Mouse (Mus musculus) embryonic facial prominence, embryonic 12.5 days (tissue): ENCODE results near the gene Wwc1. TPM values are rescaled to one million over a fixed set of nuclear protein-coding genes. Genes with fewer than 3 reads are reported as not detected.
"Not testable (repeated sequence)": the region's sequence is repeated elsewhere in the genome, so short reads cannot be mapped to it uniquely, and the experiment has no call there.

ENCODE experiments used
- ATAC-seq: fragments of 200-750 bp; cut with Nextera tagmentation; 2 replicates; pipeline ENCODE4 v1.8.0; 2017; ENCODE audit not compliant: insufficient number of reproducible peaks, insufficient read depth, low FRiP score, low TSS enrichment
- H3K27ac ChIP-seq: fragments of 300-500 bp; sonication (generic); 2 replicates; pipeline ENCODE4 v1.5.1; 2016; ENCODE audit warnings: mild to moderate bottlenecking
- H3K27me3 ChIP-seq: fragments of 300-500 bp; sonication (generic); 2 replicates; pipeline ENCODE4 v1.6.1; 2016; ENCODE audit warnings: mild to moderate bottlenecking, moderate library complexity
- H3K36me3 ChIP-seq: fragments of 300-500 bp; sonication (generic); 2 replicates; pipeline ENCODE4 v1.6.1; 2016; ENCODE audit warnings: mild to moderate bottlenecking
- H3K4me1 ChIP-seq: fragments of 300-500 bp; sonication (generic); 2 replicates; pipeline ENCODE4 v1.6.1; 2016
- H3K4me2 ChIP-seq: fragments of 300-500 bp; sonication (generic); replicated peaks from 2 replicates; pipeline ENCODE4 v1.6.1; 2016; ENCODE audit warnings: mild to moderate bottlenecking, moderate library complexity
- H3K4me3 ChIP-seq: fragments of 300-500 bp; sonication (generic); 2 replicates; pipeline ENCODE4 v1.5.1; 2016; ENCODE audit warnings: mild to moderate bottlenecking
- H3K9ac ChIP-seq: fragments of 300-500 bp; sonication (generic); 2 replicates; pipeline ENCODE4 v1.6.1; 2016; ENCODE audit warnings: mild to moderate bottlenecking, moderate library complexity
- H3K9me3 ChIP-seq: fragments of 300-500 bp; sonication (generic); 2 replicates; pipeline ENCODE4 v1.6.1; 2016; ENCODE audit warnings: mild to moderate bottlenecking, moderate library complexity
- WGBS: fragments of 180-500 bp; shearing (Covaris S2); methylation state at CpG from one replicate; pipeline ENCODE4 v1.1.7; 2016; 5-methylcytosine and 5-hydroxymethylcytosine counted together
- polyA plus RNA-seq: library from polyadenylated mRNA; unstranded; fragments of >200 nt; fragmentation: Nextera tagmentation; extraction: Ambion mirVana; gene quantifications from 2 replicates; pipeline ENCODE4 v1.2.1, GENCODE M21; 2016

Gene Wwc1
- polyA plus RNA-seq, 1 experiment from 2014 or later = 5.7 TPM

DNA sequence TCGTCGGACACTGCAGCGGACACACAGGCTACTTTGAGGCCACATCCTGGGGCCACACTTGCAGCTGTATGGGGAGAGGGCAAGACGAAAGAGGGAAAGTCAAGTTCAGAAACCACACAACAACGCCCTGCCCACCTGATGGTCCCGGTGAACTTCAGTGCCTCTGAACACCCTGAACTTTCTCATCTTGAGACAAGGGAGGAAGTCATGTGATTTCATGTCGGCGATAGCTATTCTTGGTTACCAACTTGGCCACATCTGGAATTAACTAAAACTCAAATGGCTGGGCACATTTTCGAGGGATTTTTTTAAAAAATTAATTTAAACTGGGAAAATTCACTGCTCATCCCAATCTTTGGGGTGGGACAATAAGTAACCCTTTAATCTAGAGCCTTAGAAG is 109.4 kb downstream of the Wwc1 start:
- Histone ChIP-seq H3K4me1 (peaks cover 16% of the 10 kb centered on the region), H3K36me3 (0 out of 2 replicates have a peak, but pooled peaks cover 4% of the 10 kb centered on the region), H3K27ac (no peak overlapping the region), H3K4me3 (no peak overlapping the region), H3K4me2 (no peak overlapping the region), H3K9ac (no peak overlapping the region), H3K9me3 (no peaks in the 10 kb centered on the region), H3K27me3 (peaks cover 6% of the 10 kb centered on the region; the same call in 1 of the 2 replicates)
- no peak for ATAC-seq
- WGBS = 56% methylated on average over 9 of the region's 9 CpGs

DNA sequence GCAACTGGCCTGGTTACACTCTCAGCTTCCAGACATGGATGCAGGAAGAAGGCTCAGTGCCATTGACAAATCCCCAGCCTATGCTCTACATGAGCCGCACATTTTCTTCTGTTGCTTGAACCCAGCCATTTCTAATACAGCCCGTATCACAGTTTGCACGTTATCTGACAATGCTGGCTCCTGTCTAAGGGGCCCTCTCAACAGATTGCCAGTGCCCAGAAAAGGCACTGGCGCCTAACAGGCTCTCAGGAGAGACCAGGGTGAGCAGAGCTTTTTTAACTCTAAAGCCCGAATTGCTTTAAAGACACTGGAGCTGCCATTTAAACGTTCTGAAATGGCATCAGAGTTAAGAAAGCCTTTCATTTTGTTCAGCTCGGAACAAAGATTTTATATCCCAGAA is 114.2 kb downstream of the Wwc1 start:
- Histone ChIP-seq H3K4me3 (no peak overlapping the region), H3K9me3 (no peaks in the 10 kb centered on the region), H3K9ac (no peak overlapping the region), H3K4me2 (no peak overlapping the region), H3K27ac (peak overlapping the region; percentile 79), H3K36me3 (0 out of 2 replicates have a peak, but pooled peaks cover 4% of the 10 kb centered on the region), H3K27me3 (no peaks in the 10 kb centered on the region), H3K4me1 (peaks cover 25% of the 10 kb centered on the region)
- 77% methylated on average over 7 of the region's 7 CpGs for WGBS
- no peak for ATAC-seq

DNA sequence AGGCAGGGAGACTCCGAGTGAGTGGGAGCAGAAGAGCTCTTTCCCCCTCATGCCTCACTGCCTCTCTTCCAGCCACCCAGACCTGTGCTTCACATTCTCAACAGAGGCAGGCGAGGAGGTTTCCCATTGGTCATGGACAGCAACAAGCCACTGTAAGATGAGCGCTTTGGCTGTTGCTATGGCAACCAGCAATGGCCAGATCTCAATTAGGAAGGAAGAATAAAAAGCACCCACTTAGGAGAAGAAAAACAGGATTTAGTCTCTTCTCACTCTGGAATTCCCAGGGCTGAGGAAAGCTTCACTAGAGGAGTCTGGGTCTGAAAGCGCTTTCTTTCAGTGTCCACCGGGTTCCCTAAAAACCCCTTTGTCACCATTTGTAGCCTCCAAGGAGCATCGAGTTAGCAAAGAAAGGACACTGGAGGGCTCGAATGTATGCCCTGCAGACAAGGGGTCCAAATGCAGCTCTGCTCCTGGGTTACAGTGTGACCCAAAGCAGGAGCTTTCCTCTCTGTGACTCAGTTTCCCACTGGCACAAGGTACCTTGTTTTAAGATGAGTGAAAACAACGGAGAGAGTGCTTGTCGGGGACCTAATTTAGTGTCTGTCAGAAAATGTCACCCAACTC is 115.2 kb downstream of the Wwc1 start:
- 24% methylated on average over 9 of the region's 9 CpGs for WGBS
- peak overlapping the region; percentile 31 for H3K4me2 ChIP-seq
- H3K4me3 ChIP-seq = no peak overlapping the region
- 0 out of 2 replicates have a peak, but pooled peaks cover 2% of the 10 kb centered on the region for H3K36me3 ChIP-seq
- H3K27ac ChIP-seq = peak overlapping the region; percentile 79
- no peaks in the 10 kb centered on the region for H3K27me3 ChIP-seq
- ATAC-seq = peak; percentile 92
- H3K9ac ChIP-seq = no peak overlapping the region
- peaks cover 23% of the 10 kb centered on the region for H3K4me1 ChIP-seq
- H3K9me3 ChIP-seq = no peaks in the 10 kb centered on the region

DNA sequence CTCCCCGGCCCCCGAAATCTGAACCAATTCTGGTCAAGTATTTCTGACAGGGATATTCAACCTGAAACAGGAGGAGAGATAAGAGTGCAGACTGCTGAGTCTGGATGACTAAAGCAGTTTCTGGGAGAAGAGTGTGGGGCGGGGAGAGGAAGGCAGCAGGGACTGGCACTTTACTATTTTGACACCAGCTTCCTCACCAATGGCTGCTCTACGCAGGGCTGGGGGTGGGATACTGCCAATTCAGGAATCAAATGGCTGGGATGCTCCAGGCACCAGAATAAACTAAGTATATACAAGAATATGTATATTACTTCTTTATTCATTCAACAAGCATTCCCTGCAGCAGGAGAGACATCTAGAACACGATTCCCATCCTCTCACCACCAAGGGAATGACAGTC is 116.7 kb downstream of the Wwc1 start:
- 87% methylated on average over 5 of the region's 5 CpGs for WGBS
- Histone ChIP-seq H3K4me2 (no peak overlapping the region), H3K9me3 (no peaks in the 10 kb centered on the region), H3K4me1 (peaks cover 23% of the 10 kb centered on the region), H3K27ac (no peak overlapping the region), H3K27me3 (no peaks in the 10 kb centered on the region), H3K36me3 (no peaks in the 10 kb centered on the region), H3K9ac (no peak overlapping the region), H3K4me3 (no peak overlapping the region)
- ATAC-seq = no peak

DNA sequence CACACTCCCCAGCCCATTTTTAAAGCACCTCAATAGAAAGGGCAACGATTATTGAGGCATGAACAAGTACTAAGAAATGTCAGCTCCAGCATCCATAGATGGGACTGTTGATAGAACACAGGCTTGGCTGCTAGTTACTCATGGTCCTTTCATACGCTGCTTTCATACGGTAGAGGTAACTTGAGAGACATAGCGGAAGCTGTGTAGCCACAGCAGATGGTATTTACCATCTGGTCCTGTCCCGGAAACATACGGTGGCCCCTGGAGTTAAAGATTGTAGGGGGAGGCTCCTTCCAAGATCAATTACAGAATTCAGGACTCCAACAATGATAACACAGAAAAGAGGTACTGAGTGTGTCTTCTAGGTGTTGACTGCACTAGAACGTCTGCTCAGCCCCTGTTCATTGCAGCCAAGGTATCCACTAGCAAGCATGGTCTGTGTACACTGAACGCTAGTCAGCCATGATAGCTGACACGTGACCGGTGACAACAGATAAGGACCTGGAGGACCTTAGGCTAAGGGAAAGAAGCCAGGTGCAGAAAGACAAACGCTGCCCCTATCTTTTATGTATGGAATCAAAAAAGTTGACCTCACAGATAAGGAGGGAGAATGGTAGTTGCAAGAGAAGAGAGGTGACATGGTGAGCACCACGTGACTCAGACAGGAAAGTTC is 122.8 kb downstream of the Wwc1 start:
- WGBS = 76% methylated on average over 12 of the region's 12 CpGs
- Histone ChIP-seq H3K4me3 (no peak overlapping the region), H3K9ac (no peak overlapping the region), H3K4me1 (0 out of 2 replicates have a peak, but pooled peaks cover 3% of the 10 kb centered on the region), H3K27ac (no peak overlapping the region), H3K4me2 (no peak overlapping the region), H3K27me3 (no peaks in the 10 kb centered on the region), H3K9me3 (no peaks in the 10 kb centered on the region), H3K36me3 (no peaks in the 10 kb centered on the region)
- no peak for ATAC-seq

DNA sequence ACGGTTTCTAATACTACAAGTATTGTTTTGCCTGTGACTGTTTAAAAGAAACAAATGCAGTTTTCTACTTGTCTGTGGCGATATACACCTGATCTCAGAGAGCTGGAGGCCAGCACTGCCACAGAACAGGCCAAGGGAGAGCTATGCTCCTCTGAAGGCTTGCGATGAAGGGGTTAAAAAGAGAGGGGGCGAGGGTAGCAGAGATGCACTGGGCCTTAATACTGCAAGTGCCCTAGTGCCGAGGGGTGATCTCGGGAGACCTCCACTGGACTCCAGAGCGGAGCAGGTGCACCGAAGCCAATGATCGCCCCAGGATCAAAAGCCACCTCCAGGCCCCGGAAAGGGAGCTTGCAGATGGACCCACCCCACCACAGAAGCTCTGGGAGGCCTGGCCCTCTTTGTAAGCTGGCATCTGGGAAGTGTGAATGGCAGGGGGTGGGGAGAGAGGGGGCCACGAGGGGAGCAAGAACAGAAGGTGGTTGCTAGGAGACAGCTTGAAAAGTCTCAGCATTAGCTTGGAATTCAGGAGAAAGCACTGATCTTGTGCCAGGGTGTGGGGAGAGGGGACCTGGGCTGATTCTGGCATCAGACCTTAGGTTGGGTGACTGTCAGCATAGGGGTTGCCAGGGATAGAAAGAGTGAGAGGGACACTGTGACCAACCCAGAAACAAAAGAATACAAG is 123.8 kb downstream of the Wwc1 start:
- Histone ChIP-seq H3K4me1 (0 out of 2 replicates have a peak, but pooled peaks cover 3% of the 10 kb centered on the region), H3K9me3 (no peaks in the 10 kb centered on the region), H3K9ac (no peak overlapping the region), H3K4me2 (no peak overlapping the region), H3K27ac (no peak overlapping the region), H3K36me3 (no peaks in the 10 kb centered on the region), H3K27me3 (no peaks in the 10 kb centered on the region), H3K4me3 (no peak overlapping the region)
- WGBS = 64% methylated on average over 11 of the region's 11 CpGs
- no peak for ATAC-seq

DNA sequence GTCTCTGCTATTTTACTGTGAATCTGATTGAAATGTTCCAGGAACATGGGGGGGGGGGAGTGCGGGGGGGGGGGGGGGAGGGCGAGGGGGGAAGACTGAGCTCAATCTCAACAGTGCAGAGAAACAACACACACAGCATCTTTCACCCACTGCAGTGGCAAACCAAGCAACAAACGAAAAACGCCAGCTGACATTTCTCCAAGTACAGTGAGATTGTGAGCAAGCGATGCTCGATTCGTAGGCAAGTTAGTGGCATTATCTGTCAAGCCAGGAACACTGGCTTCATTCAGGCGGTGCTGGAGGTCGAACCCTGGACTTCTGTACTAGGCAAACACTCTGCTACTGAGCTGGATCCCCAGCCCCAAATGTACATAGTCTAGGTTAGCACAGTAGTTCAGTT is 124.8 kb downstream of the Wwc1 start:
- no peak overlapping the region for H3K27ac ChIP-seq
- 0 out of 2 replicates have a peak, but pooled peaks cover 3% of the 10 kb centered on the region for H3K4me1 ChIP-seq
- WGBS = 87% methylated on average over 7 of the region's 9 CpGs
- H3K27me3 ChIP-seq = no peaks in the 10 kb centered on the region
- no peak overlapping the region for H3K9ac ChIP-seq
- H3K4me3 ChIP-seq = no peak overlapping the region
- no peaks in the 10 kb centered on the region for H3K9me3 ChIP-seq
- ATAC-seq = no peak
- H3K4me2 ChIP-seq = no peak overlapping the region
- no peaks in the 10 kb centered on the region for H3K36me3 ChIP-seq

DNA sequence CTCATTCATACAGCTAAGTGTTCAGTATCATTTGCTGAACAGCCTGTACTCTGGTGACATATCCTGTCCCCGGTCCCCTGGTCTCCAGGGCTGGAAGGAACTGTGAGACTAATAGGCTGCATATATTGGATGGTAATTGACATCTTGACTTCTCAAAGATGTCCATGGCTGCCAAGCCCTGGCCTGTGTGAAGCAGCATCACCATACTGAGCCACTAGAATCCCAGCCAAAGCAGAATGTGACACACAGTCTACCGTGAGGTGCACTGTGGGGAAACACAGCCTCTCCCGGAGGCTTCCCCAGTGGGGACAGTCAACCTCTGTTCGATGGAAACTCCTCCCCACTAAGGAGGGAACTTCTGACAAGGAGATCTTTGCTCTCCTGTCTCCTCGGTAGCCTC is 125.4 kb downstream of the Wwc1 start:
- WGBS = 86% methylated on average over 5 of the region's 5 CpGs
- Histone ChIP-seq H3K36me3 (no peaks in the 10 kb centered on the region), H3K27me3 (no peaks in the 10 kb centered on the region), H3K4me2 (no peak overlapping the region), H3K9ac (no peak overlapping the region), H3K4me1 (0 out of 2 replicates have a peak, but pooled peaks cover 3% of the 10 kb centered on the region), H3K9me3 (no peaks in the 10 kb centered on the region), H3K27ac (no peak overlapping the region), H3K4me3 (no peak overlapping the region)
- ATAC-seq = no peak

DNA sequence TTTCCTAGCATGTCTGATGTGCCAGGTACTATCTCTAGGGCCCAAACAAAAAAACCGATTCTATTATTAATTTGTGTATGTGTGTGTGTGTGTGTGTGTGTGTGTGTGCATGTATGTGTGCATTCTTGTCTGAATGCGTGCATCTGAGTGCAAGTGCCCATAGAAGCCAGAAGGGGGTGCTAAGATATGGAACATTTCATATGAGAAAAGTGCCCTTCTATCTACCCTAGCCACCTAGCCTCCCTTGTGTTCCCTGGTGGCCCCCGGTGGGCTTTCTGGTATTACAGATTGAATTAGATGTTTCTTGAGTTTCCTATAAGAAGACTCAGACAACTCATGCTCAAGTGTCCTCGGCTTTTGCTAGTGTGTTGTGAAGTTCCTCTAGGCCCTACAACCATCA is 126.7 kb downstream of the Wwc1 start:
- no peak overlapping the region for H3K9ac ChIP-seq
- no peak overlapping the region for H3K27ac ChIP-seq
- no peak overlapping the region for H3K4me2 ChIP-seq
- H3K9me3 ChIP-seq = no peaks in the 10 kb centered on the region
- no peaks in the 10 kb centered on the region for H3K27me3 ChIP-seq
- no peak overlapping the region for H3K4me3 ChIP-seq
- H3K36me3 ChIP-seq = no peaks in the 10 kb centered on the region
- H3K4me1 ChIP-seq = 0 out of 2 replicates have a peak, but pooled peaks cover 3% of the 10 kb centered on the region
- ATAC-seq = no peak
- 93% methylated on average over 4 of the region's 4 CpGs for WGBS

DNA sequence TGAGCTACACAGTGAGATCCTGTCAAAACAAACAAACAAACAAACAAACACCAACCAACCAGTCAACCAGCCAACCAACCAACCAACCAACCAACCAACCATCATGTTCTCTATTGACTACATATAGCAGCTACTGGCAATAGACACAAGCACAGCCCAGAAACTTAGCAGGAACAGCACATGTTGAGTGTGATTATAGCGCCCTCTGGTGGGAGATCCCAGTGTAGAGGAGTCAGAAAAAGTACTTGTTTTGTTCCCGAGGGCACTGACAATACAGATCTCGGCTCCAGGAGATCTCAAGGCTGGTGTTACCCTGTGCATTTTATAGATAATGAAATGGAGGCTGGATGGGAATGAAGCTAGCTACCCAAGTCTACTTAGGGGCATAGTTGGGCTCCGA is 127.6 kb downstream of the Wwc1 start:
- ATAC-seq = no peak
- no peak overlapping the region for H3K4me3 ChIP-seq
- H3K4me1 ChIP-seq = 0 out of 2 replicates have a peak, but pooled peaks cover 3% of the 10 kb centered on the region
- H3K4me2 ChIP-seq = no peak overlapping the region
- H3K27ac ChIP-seq = no peak overlapping the region
- H3K36me3 ChIP-seq = no peaks in the 10 kb centered on the region
- no peaks in the 10 kb centered on the region for H3K27me3 ChIP-seq
- no peaks in the 10 kb centered on the region for H3K9me3 ChIP-seq
- no peak overlapping the region for H3K9ac ChIP-seq
- WGBS = 58% methylated on average over 4 of the region's 4 CpGs

DNA sequence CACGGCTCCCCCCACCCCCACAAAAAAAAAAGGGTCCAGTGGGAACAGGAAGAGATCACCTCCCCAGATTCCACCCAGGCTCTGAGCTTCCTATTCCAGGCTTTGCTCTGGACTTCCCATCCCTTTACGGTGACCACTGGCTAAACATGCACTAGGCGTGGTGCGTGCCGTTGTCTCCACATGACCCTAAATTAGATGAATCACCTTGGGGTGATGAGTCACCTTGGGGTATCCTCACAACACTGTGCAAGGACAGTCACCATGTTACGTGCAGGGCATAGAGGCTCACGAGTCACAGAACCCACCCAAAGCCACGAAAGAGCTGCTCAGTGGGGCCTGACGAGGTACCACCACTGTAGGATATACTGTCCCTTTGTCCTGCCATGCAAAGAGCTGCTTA is 136.0 kb downstream of the Wwc1 start:
- no peaks in the 10 kb centered on the region for H3K9me3 ChIP-seq
- H3K27me3 ChIP-seq = no peaks in the 10 kb centered on the region
- no peak overlapping the region for H3K4me3 ChIP-seq
- ATAC-seq = no peak
- H3K27ac ChIP-seq = no peak overlapping the region
- no peaks in the 10 kb centered on the region for H3K4me1 ChIP-seq
- 88% methylated on average over 9 of the region's 9 CpGs for WGBS
- no peak overlapping the region for H3K9ac ChIP-seq
- H3K36me3 ChIP-seq = no peaks in the 10 kb centered on the region
- no peak overlapping the region for H3K4me2 ChIP-seq

DNA sequence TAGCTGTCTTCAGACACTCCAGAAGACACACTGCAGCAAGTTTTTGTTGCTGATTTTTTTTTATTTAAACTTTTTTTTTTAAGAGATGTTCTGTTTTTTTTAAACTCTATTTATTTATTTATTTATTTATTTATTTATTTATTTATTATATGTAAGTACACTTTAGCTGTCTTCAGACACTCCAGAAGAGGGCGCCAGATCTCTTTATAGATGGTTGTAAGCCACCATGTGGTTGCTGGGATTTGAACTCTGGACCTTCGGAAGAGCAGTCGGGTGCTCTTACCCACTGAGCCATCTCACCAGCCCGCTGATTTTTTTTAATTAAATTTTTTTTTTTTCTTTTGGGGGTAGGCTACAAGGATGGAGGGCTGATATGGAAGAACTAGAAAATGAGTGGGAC is 137.8 kb downstream of the Wwc1 start:
- H3K36me3 ChIP-seq, H3K4me3 ChIP-seq, H3K27me3 ChIP-seq, H3K9me3 ChIP-seq, H3K9ac ChIP-seq, H3K27ac ChIP-seq, ATAC-seq, H3K4me2 ChIP-seq, H3K4me1 ChIP-seq: not testable (repeated sequence)
- WGBS = 81% methylated on average over 4 of the region's 4 CpGs
